Mouse (Mus musculus): ENCODE data around the gene Eepd1.
A peak's percentile ranks its signal among the peaks of the same experiment; 100 is the strongest.

The Eepd1 gene

DNA sequence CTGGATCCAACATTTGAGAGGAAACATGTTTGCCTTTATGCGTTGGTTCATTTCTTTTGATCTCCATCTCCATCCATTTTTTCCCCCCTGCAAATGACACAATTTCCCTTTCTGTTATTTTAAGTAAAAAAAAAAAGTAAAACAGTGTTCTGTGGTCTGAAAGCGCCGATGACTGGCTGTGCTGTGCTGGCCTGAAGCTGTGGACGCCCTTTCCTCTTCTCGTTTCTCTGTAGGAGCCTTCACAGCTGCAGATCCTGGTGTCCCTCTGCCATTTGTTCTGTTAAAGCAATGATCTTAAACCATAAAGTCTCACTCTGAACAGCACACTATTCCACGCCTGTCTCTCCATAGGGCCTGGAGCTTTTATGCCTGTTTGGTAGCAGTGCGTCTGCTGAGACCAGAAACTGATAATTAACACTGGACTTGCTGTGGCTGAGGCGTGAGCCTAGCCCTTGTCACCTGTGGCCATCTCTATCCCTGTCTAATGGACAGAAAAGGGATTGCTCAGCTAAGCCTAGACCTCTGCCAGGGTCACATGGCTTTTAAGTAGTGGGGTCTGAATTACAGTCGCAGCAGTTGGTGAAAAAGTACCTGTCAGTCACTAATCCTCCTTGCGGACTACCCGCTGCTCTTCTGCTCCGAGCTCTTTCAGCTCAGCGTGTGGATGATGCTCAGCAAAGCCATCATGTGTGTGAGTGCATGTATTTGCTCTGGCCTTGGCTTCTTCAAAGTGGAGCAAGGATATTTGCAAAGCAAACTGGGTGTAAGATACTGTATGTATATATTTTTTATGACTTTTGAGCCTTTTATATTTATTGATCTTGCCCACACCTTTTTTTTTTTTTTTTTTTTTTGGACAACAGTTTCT, 9.2 kb downstream of the Eepd1 start:
- no peak for DNase-seq

GRCm38 (mm10) chr9:25493918-25494317, 12.6 kb downstream of the Eepd1 start:
- DNase-seq = no peak

- no peak for DNase-seq
These were observed 14.3 kb downstream of the Eepd1 start for GRCm38 (mm10) chr9:25495601-25496000.

- DNase-seq = peak in 1 of 2 experiments; percentile 1
These were observed 14.8 kb downstream of the Eepd1 start for GRCm38 (mm10) chr9:25496196-25496595.

DNA sequence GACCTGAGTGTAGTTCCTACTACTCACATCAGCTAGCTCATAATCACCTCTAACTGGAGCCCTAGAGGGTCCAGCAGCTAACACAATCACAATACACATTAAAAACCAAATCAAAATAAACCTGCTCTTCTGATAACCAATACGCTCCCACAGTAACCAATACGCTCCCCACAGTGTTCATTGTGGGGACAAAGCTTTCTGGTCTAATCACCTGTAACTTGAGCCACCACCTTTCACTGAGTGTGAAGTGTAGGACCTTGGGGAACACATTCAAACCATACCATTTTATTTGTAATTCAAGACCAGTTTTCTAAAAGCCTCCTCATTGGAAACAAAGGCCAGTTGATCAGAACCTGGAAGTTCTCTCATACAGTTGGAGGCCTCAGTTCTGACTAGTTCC, 15.4 kb downstream of the Eepd1 start:
- no peak for DNase-seq

DNA sequence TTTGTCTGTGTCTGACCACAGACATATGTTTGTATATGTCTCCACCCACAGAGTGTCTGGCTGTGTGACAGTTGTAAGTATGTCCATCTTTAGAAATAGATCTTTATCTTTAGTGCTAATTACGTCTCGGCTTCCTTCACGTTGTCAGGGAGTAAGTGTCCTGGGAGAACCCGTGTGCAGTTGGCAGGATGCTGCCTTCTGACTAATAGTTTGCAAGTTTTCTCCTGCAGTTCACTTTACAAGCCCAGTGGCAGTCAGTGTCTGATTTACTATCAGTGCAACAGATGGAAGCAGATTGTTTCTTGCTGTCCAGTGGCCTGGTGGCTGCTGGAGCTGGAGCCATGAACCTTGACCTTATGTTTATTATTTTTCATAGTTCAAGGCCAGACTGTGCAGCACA, 17.4 kb downstream of the Eepd1 start:
- no peak for DNase-seq

GRCm38 (mm10) chr9:25499306-25499705, 18.0 kb downstream of the Eepd1 start:
- no peak for DNase-seq

DNA sequence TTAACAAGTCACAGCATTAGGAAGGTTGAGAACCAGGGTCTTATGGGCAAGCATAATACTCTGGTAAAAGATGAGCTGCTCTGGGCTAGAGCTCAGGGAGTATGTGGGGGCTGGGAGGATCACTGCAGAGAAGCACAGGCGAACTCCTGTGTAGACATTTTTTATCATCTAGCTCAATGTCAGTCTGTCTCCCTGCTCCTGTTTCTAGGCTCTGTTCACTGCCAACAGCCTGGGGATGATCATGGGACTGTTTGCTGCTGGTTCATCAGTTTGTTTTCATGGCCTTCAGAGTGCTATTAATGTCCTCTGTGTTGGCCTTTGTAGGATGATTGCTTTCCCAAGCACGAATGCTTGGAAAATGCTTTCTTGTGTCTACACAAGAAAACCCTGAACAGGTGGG, 18.7 kb downstream of the Eepd1 start:
- DNase-seq = no peak

DNA sequence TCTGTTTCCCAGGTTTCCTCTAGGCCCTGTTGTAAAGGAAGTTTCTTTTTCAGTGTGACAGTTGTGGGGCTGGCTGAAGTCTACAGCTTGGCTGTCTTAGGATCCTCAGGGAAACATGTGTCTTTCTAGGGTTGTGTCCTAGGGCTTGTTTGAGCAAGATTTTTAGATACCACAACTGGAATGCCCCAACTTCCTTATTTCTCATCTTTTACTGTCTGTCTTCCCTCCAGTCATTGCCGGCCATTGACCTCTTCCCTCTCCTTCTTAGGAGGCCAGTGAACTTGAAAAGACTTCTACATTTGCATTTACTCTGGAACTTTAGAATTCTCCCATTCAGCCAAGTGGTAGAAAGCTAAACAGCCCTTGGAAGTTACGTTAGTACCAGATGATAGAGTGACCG, 27.5 kb downstream of the Eepd1 start:
- DNase-seq = no peak

DNA sequence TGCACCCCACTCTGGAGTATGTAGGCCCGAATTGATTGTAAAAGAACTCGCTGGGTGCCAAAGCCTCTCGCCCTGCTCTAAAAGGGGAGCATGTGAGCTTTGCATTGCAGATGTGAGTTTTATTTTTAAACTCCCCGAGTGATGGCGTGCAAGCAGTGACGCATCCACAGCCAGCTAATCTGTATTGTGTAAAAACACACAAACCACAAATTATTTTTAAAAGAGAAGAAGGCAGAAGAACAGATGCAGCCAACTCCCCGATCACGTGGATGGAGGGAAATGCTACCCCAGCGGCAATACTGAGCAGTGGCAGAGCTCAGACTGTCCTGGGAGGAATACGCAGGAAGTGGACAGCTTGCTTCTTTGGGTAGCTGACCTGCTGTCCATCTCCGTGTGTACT, 29.2 kb downstream of the Eepd1 start:
- DNase-seq = no peak

GRCm38 (mm10) chr9:25513050-25513449, 31.7 kb downstream of the Eepd1 start:
- peak; percentile 59 to 62 for DNase-seq

- peak; percentile 58 to 67 for DNase-seq
These were observed 32.2 kb downstream of the Eepd1 start for GRCm38 (mm10) chr9:25513556-25513955.

DNA sequence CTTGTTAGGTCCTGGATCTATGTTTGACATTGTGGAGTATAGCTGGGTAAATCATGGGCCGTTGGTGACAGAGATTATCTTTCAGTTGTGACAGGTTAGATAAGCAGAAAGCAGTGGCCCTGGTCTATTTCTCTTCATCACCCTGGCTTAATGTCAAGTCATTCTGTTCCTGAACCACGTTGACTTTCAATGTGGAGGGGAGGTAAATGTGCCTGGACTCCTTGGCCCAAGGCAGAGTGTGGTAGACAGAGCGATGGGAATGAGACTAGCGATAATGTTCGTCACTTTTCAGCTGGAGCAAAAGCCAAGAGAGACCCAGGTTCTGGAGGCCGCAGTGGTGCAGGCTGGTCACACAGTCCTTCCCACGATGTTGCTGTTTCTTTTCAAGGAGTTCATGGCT, 35.3 kb downstream of the Eepd1 start:
- no peak for DNase-seq

- no peak for DNase-seq
These were observed 36.6 kb downstream of the Eepd1 start for GRCm38 (mm10) chr9:25517982-25518381.

DNA sequence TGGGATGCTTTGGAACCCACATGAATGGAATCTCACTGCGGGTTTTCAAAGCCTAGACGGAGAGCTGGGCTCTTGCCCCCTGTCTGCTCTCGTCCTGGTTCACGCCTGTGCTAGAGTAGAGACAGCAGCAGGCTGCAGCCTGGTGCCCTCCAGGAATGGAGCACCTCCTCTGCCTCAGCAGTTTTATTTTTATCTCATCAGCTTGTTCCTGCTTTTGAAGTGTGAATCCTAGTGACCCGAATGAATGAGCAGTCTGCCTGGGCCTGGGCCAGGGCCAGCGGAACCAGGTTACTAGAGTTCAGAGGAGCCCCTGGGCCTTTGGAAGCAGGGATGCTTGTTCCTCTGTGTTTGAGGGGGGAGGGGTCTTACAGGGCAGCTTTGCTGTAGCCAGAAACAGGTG, 37.8 kb downstream of the Eepd1 start:
- DNase-seq = peak; percentile 44 to 55

GRCm38 (mm10) chr9:25520826-25521225, 39.5 kb downstream of the Eepd1 start:
- DNase-seq = peak; percentile 49 to 54

DNA sequence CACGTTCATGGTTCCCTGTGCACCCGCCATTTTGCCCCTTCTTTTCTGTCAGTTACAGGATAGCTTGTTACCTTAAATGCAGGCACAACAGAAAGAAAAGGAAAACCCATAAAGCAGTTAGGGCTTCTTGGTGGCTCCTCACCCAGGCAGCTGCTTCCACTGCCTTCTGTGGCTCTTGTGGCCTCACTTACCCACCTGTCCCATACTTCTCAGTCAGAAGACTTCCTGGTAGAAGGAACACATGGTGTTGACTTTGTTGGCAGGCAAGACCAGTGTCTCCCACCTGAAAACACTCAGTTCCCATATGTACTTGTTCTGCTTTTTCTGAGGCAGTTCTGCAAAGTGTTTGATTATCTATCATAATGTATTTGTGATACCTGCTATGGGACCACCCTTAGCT, 40.5 kb downstream of the Eepd1 start:
- no peak for DNase-seq

GRCm38 (mm10) chr9:25526516-25526915, 45.2 kb downstream of the Eepd1 start:
- DNase-seq = no peak

- DNase-seq = no peak
These were observed 45.6 kb downstream of the Eepd1 start for GRCm38 (mm10) chr9:25526927-25527337.

DNA sequence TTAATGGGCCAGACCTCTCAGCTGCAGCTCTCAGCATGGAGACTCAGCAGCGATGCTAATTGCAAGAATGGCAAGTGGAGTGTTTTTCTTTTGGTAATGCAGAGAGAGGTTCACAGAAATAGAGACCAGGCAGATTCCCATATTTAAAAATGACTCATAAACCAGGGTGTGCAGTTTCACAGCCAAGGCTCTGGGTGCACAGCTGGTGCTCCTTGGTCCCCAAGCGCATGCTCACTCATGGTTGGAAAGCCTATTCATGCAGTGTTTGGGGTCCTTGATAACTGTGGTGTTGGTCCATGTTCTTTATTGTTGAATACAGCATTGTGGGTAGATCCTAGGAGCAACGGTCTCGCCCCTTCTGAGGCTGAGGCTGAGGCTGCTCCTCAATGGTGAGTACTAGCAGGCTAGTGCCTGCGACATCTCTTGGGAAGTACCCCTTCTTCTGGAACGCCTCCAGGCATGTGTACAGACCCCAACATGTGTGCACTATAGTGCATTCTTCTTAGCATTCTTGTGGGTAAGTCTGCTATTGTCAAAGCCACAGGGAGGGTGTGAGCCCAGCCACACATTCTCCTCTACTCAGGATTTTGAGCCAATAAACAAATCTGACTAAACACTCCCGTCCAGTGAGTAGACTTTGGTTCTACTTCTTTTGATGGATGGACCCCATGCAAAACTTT, 46.2 kb downstream of the Eepd1 start:
- no peak for DNase-seq

DNA sequence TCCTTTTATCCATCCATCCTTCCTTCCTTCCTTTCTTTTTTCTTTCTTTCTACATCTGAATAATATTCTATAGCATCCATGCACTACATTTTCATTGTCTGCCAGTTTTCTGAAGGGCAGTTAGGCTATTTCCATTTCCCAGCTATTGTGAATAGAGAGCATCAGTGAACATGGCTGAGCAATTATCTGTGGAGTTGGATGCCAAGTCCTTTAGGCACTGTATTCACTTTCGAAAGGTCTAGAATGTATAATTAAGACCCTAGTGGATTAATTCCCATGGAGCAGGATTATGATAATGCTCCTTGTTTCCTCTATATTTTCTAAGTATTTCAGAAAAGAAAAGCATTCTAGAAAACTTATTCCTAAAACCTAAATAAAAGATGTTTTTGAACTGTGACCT, 50.3 kb downstream of the Eepd1 start:
- no peak for DNase-seq

GRCm38 (mm10) chr9:25532105-25532504, 50.8 kb downstream of the Eepd1 start:
- no peak for DNase-seq

DNA sequence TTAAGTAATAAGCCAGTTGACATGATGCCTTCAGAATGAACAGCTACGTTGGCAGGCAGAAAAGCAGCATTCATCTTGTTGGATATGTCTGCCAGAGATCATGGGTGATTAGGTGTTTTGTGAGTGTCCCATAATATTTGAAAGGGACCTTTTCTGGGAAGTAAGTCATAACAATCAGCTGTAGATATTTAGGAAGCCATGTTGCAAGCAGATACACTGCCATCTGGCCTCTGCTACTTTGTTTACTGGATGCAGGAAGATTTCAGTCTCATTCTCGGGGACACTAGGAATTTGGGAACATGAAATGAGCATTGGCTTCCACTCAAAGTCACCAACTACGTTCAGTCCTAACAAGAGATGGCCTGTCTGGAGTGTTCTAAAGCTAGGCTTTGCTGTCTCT, 54.1 kb downstream of the Eepd1 start:
- no peak for DNase-seq

- no peak for DNase-seq
These were observed 58.1 kb downstream of the Eepd1 start for GRCm38 (mm10) chr9:25539461-25539860.
